Mouse (Mus musculus): ENCODE results near the gene Wsb1.

- TF ChIP-seq CTCF (IDR thresholded peaks at IDR 0.05; ENCODE audit: extremely low read depth, insufficient read depth, low read length) (no peak), POLR2A (IDR thresholded peaks at IDR 0.05; ENCODE audit: extremely low read depth, insufficient read depth, low read length) (no peak)
Measured at GRCm38 (mm10) chr11:79288913-79289640, 34.6 kb upstream of the Wsb1 start.
